Mouse (Mus musculus) right cerebral cortex, postnatal 10 days (tissue): ENCODE results near the gene Chka.

Source experiments
- DNase-seq, 2 experiments: peaks; one replicate each; pipeline ENCODE4 v3.0.0; 2021; ENCODE audit warnings: low spot score in 2 of 2

Chka gene

DNA sequence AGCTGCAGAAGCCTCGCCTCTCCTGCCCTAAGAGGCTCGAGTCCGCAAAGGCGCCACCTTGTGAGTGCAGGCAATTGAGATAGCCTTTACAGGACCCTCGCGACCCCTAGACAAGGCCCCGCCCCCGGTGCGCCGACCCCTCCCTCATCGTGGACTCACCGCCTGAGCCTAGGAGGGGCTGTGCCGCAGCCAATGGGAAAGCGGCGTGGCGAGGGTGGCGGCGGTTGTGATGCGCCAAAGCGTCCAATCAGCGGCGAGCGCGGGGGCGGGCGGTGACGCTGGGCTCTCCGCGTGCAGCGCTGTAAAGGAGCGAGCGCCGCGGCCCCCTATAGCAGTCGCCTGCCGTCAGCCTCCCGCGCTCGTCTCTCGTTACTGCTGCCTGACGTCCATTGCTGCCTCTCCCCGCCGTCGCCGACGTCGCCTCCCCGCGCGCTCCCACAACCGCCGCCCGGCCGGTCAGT lies at the start of gene Chka:
Chka (plus strand) TSS at position 272 of the 461 bp plus-strand sequence.
- peak; percentile 99 for DNase-seq

DNA sequence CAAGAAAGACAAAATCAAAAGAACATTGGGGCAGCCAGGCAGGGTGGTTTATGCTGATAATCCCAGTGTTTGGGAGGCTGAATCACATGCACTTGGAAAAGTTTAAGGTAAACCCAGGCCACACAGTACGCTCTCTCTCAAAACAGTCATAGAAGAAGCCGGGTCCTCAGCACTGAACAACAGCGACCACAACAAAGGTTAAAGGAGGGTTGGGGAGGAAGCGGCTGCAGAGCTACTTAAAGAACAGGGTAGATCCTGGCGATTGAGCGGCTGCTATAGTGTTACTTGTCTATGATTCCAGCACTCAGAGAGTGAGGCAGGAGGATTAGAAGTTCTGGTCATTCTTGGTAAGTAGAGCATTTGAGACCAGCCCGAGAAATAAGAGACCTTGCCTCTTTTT lies 46.0 kb upstream of the Chka start:
- DNase-seq, result no peak

DNA sequence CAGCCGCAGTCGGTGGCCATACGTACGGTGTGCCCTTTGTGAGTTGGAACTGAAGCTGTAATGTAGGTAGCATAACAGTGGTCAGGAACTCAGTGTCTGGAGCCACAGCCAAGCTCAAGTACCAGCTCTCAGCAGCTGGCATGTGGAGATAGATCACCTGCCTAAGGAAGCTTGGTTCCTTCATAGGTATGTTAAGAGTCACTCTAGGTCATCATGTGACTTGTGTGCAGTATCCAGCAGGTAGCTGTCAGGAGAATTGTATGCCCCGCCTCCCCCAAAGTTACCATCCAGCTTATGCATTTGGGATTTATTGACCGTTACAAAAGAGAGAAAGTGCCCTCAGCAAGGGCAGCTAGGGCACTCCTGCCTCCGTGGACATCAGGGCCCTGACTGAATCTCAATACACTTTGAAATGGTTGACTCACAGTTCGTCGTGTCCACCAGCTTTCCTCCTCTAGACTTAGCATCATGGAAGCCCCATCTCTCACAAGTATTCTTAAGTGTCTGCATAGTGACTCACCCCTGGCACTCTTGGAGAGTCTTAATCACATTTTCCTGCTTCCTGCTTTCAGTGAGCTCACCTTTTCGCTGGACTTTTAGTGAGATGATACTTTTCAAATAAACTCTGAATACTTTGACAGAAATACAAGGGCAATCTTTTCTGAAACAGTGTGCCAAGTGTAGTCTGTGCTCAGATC lies 40.9 kb upstream of the Chka start:
- no peak for DNase-seq

DNA sequence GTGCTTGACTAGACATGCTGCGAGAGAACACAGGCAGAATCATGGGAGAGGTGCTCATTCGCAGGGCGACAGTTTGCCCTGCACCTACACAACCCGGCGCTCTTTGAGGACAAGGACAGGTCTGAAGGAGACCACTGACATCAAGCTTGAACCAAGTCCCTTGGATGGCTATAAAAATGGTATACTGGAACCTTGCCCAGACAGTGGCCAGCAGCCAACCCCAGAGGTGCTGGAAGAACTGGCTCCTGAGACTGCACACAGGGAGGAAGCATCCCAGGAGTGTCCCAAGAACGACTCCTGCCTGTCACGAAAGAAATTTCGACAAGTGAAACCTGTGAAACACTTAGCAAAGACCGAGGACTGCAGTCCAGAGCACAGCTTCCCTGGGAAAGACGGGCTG lies 37.1 kb upstream of the Chka start:
- peak in 1 of 2 experiments; percentile 42 for DNase-seq

DNA sequence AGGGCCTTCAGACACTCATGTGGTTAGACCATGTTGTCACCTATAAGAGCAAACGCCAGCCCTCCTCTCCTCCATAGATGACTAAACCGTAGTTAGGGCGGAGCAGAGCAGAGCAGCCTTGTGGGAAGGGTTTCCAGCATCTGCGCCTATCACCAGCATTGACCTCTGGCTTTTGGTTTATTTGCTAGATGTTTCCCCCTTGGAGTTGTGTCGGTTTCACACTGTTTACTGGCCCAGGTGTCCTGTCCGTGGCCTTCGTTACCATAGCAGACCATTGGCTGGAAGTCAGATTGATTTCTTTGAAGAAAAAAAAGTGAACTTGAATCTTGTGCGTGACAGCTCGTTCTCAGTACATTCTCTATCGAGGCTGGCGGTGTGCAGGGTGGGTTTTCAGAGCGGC lies 35.7 kb upstream of the Chka start:
- no peak for DNase-seq

DNA sequence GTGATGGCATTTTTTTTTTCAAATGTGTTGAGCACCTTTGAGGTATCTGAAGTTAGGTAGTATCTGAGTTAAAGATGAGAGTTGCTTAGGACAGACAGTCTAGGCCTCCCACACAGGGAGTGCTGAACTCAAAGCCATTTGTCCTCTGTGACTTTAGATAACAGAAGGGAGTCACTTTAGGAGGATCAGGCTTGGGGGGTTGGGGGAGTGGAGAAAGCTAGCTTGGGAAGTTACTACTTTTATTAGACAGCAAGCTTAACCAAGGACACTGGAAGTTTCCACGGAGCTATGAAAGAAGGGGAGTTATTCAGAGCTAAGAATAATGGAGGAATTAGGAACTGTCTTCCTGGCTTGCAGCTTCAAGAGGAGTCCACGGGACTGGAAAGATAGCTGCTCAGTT lies 32.5 kb upstream of the Chka start:
- DNase-seq, result no peak

DNA sequence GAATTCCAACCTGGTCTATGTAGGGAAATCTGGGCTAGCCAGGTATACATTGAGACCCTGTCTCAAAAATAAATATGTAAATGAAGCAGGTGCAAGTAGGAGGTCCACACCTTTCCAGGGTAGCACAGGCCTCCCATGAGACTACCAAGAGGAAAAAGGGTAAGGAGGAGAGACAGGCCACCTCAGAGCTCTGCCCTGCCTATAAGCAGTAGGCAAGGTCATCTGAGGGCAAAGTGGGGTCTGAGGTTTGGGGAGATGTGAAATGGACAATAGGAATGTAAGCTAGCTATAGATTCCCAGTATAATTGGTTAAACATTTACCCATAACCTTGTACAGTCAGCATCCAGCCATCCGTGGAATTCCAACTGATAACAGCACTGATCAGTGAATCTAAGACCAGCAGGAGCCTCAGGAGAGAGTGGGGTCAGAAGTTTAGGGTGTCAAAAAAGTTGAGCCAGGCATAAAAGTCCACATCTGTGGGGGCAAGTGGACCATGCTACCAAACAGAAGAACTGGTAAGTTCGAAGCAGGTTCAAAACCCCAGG lies 31.6 kb upstream of the Chka start:
- no peak for DNase-seq

DNA sequence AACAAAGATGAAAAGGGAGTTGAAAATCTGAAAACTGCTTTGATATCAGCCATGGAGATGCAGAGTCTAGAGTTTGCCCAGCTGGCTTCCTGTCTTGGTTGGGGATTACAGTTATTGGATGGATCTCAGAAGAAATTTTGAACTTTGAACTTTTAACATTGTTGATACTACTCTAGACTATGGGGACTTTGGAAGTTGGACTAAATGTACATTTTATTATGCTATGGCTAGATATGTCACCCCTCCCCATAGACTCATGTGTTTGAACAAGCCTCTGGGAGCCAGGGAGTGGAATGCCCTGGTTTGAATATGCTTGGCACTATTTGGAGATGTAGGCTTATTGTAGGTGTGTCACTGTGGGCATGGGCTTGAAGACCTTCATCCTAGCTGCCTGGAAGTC lies 26.5 kb upstream of the Chka start:
- DNase-seq, result no peak

DNA sequence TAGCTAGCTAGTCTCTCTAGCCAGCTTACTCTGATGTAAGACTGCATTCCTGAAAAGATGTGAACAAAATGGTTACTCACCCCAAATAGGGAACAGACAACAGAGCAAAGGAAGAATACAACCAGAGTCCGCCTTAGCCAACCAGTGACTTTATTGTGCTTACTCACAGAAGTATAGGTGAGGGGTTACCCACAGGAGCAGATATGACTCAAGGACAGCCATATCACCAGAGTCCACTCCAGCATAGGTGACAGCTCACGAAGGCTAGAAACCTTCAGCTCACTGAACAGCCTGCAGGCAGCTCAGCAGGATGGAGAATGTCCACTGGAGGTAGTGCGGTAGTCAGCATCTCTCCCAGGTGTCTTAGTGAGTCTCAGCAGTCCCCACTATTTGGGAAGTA lies 21.7 kb upstream of the Chka start:
- no peak for DNase-seq

DNA sequence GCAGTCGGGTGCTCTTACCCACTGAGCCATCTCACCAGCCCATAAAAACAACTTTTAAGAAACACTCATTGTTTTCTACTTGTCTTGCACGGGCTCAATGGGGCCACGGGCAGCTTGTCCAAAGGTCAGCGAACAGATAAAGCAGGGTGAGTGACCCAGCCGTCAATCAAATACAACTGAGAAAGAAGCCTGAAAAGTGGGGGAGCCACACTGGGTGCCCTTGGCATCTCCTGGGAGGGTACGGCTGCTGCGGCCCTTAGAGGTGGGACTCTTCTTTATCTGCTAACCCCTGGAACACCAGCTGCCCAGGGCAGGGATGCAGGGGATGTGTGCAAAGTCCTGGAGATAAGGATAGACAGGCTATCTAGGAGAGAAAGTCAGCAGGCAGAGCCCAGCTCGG lies 19.9 kb upstream of the Chka start:
- no peak for DNase-seq

DNA sequence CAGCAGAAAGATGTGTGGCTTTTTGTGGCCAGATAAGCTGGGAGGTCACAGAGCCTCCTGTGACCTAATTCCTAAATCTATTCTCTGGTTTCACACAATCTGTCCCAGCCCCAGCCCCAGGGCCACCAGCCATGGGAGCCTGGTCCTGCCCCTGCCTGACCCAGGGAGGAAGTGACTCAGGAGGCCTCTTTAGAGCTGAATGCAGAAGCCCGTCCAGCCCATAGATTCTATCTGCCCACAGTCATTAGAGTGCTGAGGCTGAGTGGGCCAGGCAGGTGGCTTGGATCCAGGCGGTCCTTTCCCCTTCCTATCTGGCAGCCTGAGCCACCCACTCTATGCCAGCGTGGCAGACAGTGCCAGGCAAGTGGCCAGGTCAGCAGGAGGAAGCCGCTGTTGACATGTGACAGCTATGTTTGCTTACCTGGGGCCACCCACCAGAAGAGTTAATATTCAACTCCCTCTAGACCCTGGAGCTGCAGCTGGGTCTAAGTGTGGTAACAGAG lies 18.7 kb upstream of the Chka start:
- peak in 1 of 2 experiments; percentile 40 for DNase-seq

DNA sequence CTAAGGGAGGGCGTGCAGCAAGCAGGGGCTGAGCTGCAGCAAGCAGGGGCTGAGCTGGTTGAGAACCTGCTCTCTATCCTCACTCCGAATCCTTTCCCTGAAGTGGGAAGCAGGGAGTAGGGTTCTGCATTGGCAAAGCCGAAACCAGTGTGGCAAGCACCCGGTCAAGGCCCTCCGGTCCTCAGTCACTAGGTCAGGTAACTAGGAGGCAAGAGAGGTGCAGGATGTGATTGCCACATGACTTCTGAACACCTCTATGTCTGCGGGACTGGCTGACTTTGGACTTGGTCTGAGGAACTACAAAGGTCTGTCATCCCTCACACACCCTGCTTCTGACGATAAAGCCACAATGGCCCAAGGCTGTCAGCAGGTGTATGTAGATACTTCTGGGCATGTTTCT lies 17.3 kb upstream of the Chka start:
- no peak for DNase-seq

DNA sequence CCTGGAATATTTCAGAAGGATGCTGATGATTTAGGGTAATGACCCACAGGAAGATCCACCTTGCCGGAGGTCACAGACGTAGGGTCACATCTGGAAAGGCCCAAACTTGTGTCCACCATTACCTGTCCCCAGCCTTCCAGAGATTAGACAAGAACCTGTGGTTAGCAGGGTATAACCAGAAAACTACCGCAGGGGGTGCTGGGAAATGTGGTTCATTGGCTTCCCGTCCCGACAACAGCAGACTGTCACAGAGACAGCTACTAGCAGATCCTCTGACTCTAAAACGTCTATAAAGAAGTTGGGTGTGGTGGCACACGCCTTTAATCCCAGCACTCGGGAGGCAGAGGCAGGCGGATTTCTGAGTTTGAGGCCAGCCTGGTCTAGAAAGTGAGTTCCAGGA lies 14.8 kb upstream of the Chka start:
- DNase-seq, result no peak

DNA sequence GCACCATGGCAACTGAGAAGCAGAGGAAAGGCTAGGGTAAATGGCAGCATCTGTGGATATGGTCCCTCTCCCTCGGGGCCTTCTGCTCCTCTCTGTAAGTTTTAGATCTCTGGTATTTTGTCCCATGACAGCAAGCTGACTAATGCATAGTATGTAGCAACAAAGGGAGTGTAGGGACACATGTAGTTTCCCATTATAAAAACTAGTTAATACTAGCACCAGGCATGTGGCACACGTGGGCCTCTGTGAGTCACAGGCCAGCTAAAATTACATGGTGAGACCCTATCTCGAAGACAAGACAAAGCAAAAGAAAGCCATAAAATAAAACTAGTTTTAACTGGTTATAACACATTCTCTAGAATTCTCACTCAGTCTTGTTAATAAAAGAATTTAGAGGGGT lies 12.6 kb upstream of the Chka start:
- no peak for DNase-seq

DNA sequence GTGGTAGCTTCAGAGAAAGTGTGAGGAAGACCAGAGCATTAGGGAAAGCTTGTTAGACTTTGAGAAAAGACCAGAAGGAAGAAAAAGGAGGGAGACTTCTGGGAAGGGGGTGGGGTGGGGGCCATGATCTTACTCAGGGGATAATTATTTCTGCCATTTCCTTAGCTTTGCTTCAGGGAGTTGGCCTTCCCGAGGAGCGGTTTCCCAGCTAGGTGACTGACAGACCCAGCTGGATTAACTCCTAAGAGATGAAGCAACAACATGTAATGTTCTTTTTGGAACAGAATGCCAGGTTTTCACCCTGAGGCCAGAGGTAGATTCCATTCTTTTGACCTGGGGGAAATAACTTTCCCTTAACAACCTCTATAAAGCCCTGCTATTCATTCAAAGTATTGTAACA lies 11.9 kb upstream of the Chka start:
- no peak for DNase-seq

DNA sequence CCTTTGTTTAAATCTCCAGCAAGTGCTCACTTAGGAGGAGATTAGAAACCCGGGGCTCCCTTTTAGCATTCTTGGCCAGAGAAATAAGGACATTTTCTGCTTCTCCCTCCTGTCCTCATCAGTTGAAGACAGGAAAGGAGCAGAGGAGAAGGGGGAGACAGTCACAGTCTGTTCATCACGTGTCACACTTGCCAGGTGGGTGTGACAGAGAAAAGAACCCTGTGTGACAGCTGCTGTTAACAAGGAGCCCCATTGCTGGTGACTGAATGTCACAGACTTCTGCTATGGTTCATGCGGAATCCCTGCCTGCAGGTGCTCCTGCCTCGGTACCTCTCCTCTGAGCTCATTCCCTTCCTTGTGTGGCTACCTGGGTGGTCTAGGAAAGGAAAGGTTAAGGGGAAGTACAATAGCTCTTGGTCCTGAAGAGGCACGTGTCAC lies 11.3 kb upstream of the Chka start:
- DNase-seq, result no peak

DNA sequence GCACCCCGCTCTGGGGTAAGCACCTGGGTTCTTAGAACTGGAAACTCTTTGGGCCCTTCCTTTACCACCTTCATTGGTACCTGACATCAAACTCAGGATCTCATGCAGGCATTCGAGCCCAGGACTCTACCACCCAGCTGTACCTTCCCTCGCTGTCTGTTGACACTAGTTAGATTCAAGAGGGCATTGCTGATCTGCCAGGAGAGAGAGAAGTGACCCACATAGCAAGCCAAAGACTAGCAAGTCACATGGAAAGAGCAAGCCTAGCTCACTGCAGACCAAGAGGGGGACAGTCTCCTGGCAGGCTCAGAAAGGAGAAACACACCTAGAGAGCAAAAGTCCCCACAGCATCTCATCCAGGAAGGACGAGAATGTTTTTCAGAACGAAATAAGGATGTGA lies 10.9 kb upstream of the Chka start:
- no peak for DNase-seq

DNA sequence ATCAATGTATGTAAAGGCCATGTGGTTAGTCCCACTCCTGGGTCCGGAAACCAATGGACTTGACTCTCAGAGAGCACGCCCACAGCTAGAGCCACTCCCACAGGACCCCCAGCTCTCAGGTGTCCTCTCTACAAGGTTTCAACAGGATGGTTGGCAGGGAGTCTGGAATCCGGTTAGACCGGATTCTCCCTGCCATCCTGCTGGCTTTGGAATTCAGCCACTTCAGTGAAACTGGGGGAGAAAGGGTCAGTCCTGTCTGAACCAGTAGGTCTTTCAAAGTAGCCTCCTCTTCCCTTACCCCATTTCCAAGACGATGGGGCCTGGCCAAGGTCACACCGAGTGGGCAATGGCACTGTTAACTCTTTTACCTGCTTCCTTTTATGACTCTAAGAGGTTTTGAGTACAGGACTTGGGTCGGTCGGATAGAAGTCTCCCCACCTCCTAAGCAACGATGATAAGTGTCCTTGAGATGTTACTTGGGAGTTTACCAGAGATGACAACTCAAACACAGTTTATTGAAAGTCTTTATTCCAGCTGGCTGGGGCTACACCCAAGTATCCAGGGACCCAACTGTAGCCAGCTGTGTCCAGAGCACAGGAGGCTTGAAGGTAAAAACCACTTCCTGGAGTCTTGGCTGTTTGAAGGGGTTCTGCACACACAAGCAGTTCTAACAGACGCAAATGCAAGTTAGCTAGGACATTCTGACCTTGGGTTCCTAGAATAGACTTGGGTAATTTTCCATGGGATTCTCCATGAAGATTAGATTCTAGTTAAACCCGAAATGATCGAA lies 9.0 kb upstream of the Chka start:
- DNase-seq, result no peak

DNA sequence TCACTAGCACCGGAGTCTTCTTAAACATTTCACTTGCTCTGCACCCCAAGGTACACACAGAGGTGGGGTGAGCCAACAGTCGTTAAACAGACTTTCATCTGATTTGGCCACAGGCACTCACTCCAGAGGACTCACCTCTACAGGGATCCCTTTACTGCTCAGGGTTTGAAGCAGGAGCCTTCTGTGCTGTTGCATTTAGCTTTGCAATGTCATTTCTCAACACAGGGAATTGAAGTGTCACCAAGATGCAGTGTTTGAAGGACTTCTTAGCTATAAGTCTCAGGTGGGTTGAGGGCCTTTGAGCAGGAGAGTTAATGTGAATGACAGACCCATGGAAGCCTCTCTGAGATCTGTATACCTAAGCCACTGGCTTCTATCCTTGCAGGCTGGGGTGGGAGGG lies 7.9 kb upstream of the Chka start:
- DNase-seq, result no peak

DNA sequence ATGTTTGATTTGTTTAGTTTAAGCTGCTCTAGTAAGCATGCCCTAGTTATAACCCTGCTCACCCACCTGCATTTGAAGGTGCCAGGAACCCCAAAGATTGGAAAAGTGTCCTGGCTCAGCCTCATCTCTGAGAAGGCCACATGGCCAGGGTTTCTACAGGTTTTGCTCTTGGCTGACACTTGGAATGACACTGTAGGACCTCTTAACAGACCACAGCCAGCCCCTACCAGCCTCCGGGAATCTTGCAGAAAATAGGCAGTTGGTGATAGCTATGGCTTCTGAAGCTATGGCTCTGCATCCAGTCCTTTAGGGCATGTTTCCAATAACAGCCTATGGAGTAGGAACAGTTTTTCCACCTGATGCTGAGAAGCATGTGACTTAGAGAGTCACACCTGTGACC lies 6.7 kb upstream of the Chka start:
- DNase-seq, result no peak

DNA sequence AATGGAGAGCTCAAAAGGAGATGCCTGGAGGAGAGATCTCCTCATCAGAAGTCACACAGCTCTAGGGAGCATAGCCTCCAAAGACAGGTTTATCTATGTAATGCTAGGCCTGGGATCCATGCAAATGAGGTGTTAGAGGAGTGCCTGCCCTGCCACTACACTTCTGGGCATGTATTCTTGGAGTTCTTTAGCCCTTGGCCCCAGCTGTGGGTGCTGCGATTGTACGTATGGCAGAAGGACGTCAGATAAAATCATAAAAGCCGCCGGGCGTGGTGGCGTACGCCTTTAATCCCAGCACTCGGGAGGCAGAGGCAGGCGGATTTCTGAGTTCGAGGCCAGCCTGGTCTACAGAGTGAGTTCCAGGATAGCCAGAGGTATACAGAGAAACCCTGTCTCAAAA lies 6.2 kb upstream of the Chka start:
- DNase-seq, result no peak

DNA sequence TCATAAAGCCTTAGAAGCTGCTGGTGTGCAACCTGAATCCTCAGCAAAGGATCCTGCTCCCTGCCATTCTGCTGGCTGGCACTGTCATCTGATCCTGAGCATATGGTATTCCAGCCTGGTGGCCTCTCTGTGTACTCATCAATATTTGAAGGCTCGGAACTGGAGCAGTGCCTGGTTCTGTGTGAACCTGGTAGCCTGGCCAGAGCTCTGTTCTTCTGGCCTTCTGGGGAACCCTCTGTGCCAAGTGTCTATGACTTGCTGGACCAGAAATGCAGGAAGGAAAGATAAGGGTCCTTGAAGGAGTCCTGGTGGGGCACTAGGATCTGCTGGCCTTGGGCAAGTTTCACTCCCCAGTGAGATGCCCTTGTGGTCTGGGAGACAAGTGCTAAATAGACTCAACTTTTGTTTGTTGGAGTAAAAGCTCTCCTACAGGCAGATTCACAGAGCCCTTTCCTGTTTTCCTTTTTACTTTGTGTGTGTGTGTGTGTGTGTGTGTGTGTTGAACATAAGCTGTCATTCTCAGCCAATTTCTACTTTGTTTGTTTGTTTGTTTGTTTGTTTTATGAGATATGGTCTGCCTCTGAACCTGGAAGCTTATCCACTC lies 5.7 kb upstream of the Chka start:
- DNase-seq, result no peak
